Mouse (Mus musculus): ENCODE measurements around the gene Gm3099.
"Not testable (repeated sequence)": the region's sequence is repeated elsewhere in the genome, so short reads cannot be mapped to it uniquely, and the experiment has no call there.

Gene Gm3099

GRCm38 (mm10) chr14:3998094-3998493, at the start of gene Gm3099:
TSS of gene Gm3099 (plus strand) at chr14:3998394.
- DNase-seq: not testable (repeated sequence)

DNA sequence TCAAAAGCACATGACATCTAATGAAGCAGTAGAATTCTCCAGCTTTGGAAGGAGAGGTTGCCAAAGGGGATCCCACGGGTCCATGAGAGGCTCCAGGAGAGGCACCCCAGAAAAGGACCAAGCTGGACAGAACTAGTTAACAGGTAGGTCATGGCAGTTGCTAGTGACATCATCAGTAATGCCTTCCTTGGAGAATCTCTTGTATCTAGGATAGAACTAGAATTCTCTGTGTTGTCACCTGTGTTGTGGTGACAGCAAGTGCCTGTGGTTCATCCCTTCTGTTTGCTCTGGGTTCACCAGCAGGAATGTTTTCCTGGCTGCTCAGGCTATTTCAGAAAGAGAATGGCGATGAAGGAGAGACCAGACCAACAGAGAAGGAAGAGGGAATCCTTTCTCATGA, 34.9 kb upstream of the Gm3099 start, which contains the start of gene Gm3095:
Gm3095 (plus strand) TSS at position 301 of the 400 bp plus-strand sequence.
- not testable (repeated sequence) for DNase-seq

- DNase-seq: not testable (repeated sequence)
Measured at GRCm38 (mm10) chr14:4023641-4024040, 25.4 kb downstream of the Gm3099 start, which contains the start of gene Gm5796. TSS of gene Gm5796 (plus strand) at chr14:4023941.
